Mouse (Mus musculus): Measurements from ENCODE around the gene Enox1. TPM values are rescaled to one million over a fixed set of nuclear protein-coding genes. Genes with fewer than 3 reads are reported as not detected.

Enox1 gene
- total RNA-seq, 2 experiments from 2014 or later, result 36.4 to 62.3 TPM

DNA sequence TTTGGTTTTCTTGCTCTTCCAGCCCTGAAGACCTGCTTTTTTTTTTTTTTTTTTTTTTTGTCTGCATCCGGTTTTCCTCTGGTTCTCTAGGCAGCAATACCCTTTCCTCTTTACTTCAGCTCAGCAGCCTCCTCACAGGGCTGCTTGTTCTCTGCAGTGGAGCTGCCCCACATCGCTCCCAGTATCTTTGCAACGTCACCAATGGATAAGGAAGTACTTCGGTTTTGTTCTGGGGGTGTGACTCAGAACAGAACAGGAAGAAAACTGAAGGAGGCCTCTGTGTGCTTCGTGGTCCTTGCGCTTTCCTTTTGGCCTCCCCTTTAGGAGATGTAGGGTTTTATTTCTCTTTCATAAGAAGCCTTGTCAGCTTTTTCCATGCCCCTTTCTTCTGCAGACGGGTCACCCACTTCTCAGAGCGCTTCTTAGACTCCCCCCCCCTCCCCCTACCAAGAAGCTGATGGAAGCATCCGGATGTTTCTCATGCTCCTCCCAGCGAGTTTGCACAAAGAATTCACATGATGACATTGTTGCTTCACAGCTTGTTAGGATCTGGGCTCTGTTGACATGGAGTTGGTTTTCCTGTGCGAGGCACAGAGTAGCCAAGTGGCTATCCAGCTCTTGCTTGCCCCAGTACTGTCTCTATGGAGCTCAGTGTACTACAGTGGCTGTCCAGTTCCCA is 187.2 kb downstream of the Enox1 start:
- intact Hi-C loops (cut with DNase I), result no loop called here
- no peak for DNase-seq (ENCODE audit: low spot score in 2 of 2)

DNA sequence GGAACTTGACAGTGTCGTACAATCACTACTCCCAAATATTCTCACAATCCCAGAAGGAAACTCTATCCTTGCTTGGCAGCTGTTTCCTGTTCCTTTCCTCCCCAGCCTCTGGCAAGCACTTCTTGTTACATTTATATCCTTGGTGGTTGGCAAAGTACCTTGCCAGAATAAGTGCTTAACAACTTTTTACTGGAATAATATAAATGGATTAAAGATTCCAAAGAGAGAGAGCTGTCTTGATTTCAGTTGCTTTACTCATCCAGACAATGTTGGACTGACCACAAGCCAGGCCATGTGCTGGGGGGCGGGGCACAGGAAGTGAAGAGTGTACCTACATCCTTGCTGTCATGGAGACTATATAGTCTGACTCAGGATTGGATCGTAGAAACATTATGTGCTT is 189.7 kb downstream of the Enox1 start:
- intact Hi-C loops (cut with DNase I), result no loop called here
- peak in 1 of 2 experiments; percentile 41 for DNase-seq (ENCODE audit: low spot score in 2 of 2)

DNA sequence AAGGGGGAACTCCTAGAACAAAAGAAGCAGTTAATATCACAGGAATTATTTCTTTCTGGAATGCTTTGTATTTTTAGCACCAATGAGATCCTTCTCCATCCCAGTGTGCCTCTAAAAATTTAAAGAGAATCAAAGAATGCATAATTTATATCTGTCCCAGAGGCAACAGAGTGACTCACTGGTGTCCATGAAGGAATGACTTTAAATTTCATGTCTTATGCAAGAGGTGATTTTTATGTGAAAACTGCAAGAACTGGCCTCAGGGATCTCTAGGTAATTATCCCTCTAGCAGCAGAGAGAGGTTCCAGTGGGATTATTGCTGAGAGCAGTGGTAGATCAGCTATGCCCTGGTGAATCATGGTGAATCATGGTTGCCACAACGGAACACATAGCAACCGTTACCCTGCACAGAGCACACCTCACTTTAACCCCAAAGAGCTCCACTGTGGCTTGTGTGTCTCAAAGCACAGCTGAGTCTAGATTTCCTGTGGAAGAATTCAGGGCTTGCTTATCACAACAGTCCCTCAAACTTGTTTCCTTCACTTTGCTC is 195.3 kb downstream of the Enox1 start:
- DNase-seq (ENCODE audit: low spot score in 2 of 2), result no peak
- intact Hi-C loops (cut with DNase I), result no loop called here

DNA sequence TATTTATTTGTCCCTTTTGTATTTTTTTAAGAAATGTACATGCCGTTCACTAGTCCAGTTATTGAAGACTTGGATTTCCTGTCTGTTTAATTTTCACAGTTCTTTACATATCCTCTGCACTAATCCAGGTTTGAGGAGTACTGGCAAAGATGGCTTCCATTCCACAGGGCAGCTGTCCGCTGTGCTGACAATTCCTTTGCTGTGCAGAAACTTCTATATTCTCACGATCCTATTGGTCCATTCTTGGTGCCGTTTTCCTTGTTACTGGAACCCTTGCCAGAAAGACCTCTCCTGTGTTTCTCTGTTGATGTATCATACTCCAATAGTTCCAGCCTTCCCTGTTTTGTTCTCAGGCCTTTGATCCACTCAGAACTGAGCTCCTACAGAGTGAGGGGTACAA is 206.1 kb downstream of the Enox1 start:
- intact Hi-C loops (cut with DNase I), result no loop called here
- no peak for DNase-seq (ENCODE audit: low spot score in 2 of 2)

DNA sequence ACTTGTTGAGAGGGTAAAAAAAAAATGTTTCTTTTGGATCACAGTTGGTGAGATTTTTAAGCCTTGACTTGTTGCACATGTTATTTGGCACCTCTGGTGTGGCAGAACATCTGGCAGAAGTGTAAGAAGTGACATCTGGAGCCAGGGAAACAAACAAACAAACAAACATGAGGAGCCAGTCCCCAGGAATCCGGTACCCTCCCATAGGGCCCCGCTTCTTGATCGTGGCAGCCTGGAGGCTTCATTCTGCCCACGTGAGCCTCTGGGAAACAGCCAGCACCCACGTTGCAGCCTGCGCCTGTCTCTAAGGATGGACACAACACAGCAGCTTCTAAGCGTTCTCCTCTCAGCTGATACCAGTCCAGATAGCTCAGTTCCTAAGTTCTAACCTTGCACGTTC is 211.8 kb downstream of the Enox1 start:
- DNase-seq (ENCODE audit: low spot score in 2 of 2), result no peak
- intact Hi-C loops (cut with DNase I), result no loop called here

DNA sequence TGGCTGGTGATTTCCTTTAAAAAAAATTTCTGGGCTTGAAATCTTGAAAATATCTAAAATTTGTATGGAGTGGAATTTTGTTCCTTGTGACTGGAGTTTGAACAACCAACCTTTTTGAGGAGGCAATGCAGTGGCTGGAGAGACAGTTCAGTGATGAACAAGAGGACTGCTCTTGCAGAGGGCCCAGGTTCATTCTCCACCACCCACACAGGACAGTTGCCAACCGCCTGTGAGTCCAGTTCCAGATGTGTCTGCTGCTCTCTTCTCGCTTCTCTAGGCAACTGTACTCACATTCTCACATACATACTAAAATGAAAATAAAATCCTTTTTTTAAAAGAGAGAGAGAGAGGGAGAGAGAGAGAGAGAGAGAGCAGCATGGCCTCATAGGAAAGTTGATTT is 212.5 kb downstream of the Enox1 start:
- DNase-seq (ENCODE audit: low spot score in 2 of 2), result no peak
- intact Hi-C loops (cut with DNase I), result no loop called here

DNA sequence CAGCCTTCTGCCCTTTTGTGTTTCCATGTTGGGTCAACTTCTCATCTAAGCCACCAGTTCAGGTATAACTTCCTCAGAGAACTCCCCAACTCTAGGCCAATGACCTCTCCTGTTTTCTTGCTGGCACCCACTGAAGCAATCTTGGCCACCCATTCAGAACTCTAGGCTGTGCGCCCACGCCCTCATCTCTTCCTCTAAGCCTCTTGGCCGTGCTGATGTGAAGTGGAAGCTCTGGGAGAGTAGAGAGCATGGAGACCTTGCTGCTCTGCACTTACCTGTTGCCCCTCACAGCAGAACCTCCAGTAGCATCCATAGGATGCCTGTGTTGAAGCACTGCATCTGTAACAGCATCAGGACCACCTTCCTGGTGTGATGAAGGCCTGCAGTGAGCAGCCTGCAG is 214.0 kb downstream of the Enox1 start:
- DNase-seq (ENCODE audit: low spot score in 2 of 2), result no peak
- intact Hi-C loops (cut with DNase I), result no loop called here

DNA sequence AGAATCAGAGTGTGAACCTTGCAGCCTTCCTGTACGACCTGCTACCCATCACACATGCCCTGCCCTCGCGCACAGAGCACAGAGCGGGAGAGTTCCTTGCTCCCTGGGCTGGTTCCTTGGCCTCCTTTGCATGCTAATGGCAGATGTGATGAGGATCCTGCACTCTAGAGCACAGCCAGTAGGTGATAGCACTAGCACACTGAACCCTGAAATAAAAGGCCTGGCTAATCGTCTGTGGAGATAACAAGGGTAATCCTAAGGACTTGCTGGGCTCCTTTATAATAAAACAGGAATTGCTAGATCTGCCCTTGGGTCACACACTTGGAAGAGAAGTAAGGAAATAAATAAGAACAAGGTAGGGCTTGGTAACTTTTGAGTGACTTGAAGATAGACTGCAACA is 215.4 kb downstream of the Enox1 start:
- intact Hi-C loops (cut with DNase I), result no loop called here
- DNase-seq (ENCODE audit: low spot score in 2 of 2), result no peak

DNA sequence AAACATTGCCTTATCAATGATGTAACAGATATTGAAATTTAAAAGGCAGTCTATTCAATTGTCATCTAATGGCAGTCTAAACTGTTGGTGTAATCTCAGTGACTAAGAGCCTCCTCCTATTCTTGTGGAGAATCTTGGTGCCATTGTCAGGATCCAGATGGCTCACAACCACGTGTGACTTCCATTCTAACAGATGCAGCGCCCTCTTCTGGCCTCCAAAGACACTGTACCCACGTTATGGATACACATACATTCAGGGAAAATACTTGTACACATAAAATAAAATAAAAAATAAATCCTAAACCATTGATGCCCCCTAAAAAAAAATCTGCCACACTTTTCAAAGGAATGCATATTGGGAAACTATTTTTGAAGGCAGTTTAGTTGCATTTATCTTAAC is 216.6 kb downstream of the Enox1 start:
- no peak for DNase-seq (ENCODE audit: low spot score in 2 of 2)
- intact Hi-C loops (cut with DNase I), result no loop called here

DNA sequence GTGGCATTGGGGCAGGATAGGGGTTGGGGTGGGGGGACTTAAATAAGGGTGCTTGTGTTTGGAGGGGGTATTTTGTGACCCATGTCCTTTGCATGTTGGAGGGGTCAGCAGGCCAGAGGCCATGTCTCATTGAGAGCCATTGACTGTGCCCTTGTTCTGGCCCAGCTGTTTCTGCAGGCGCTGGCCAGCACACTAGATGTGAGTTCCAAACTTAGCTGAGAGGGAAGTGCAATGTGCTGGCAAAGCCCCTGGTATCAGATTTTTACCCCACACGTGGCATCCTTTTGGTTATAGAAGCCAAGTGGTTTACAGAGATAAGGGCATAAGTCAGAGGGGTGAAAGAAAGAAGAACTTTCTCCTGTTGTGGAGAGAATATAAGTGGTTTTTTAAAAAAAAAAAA is 218.5 kb downstream of the Enox1 start:
- intact Hi-C loops (cut with DNase I), result no loop called here
- DNase-seq (ENCODE audit: low spot score in 2 of 2), result no peak

DNA sequence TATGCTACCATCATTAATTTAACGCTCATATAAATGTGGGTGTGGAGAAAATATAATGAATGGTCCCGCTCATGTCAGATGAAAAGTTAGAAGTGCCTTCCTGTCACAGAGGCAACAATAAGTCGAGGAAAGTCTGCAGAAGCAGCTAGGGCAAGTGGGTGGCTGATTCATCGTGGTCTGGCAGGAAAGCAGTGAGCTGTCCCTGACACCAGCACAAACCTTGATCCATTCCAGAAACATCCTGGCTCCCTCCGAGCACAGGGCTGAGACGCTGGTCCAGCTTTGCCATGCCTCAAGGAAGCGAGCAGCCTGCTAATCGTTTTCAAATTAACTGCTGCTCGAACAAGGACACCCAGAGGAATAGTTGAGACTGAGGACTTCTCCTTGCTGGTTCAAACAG is 219.1 kb downstream of the Enox1 start:
- intact Hi-C loops (cut with DNase I), result no loop called here
- DNase-seq (ENCODE audit: low spot score in 2 of 2), result no peak

DNA sequence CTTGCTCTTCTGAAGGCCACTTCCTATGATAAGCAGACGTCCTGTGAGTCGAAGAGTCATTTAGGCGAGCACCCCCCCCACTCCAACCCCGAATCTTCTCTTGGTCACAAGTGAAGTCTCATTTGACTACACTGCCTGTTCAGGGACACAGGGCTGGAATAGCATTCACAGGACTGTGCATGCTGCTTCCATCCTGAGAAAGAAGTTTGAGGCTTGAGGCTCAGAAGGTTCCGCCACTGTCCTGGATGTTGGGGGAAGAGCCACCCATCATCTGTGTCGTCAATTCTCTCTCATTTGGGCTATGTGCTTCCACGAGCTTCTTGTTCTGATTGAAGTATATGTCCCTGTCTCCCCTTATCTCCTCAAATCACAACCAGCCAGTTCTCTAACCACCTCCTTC is 220.2 kb downstream of the Enox1 start:
- intact Hi-C loops (cut with DNase I), result no loop called here
- DNase-seq (ENCODE audit: low spot score in 2 of 2), result no peak

DNA sequence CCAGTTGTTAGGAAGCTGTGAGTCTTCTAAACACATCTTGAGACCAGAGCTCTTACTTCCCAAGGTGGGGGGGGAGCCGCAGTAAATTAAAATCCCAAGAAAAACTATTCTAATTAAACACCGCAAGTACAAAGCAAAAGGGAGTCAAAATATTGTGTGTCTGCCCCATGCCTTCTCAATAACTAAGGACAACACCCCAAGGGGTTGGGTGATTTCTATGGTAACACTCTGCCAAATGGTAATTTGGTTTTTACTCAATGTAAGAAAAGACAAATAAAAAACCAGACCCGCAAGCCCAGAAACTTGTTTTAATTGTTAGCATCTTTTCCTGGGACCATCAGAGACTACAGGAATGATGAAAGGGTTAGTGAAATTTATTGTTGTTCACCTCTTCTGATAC is 220.9 kb downstream of the Enox1 start:
- DNase-seq (ENCODE audit: low spot score in 2 of 2), result no peak
- intact Hi-C loops (cut with DNase I), result no loop called here

DNA sequence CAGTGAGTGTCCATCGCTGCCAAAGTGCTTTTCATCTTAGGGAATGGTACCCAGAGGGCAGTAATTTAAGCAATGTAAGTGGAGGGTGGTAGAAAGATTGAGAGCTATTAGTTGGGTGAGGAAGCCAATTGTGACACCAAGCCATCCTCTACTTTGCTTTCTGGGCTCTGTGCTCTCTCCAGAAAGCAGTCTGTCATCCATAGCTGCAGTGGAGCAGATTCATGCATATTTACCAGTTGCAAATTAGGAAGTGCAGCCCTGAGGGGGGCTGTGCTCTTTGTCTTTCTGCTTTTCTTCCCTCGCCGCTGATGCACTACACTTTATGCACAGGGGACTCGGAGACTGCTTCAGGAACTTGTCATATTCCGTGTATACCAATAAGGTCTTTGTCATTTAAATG is 221.3 kb downstream of the Enox1 start:
- DNase-seq (ENCODE audit: low spot score in 2 of 2), result no peak

DNA sequence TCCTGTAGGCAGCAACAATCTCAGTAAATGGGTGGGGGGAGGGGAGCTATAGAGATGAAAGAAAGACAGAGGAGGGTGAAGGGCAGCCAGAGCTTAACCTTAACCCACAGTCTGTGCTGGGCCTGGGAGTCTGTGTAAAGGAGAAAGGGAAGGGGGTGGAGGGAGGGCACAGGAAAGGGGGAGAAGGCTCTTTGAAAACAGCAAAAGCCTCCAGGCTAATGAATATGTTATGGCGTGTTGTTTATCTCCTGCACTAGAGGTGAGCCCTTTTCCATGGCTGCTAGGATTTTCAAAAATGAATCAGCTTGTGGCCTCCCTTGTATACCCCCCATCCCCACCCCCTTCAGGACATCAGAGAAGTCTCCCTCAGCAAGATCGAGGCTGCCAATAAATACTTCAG is 225.0 kb downstream of the Enox1 start:
- DNase-seq (ENCODE audit: low spot score in 2 of 2), result no peak
- intact Hi-C loops (cut with DNase I), result no loop called here

More for the DNA sequence above, 221.3 kb downstream of the Enox1 start:
- intact Hi-C loops (cut with DNase I), result no loop called here

DNA sequence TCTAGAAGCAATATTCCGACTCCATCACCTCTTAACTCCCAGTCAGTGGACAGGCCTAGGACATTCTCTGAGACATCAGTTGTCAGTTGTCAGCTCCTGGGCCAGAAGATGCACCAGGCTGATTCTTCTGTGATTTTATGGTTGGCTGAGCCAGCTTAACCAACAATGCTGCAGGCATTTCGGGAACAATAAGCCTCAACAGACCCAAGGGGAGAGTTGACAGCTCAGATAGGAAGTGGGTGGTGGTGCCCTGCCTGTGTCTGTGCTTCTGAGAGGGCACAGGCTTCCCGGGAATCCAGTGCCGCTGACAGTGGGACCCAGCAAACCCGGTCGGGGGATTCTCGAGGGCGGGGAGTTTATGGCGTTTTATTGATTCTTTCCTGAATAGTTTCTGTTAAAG is 229.1 kb downstream of the Enox1 start:
- intact Hi-C loops (cut with DNase I), result no loop called here
- DNase-seq (ENCODE audit: low spot score in 2 of 2), result no peak

DNA sequence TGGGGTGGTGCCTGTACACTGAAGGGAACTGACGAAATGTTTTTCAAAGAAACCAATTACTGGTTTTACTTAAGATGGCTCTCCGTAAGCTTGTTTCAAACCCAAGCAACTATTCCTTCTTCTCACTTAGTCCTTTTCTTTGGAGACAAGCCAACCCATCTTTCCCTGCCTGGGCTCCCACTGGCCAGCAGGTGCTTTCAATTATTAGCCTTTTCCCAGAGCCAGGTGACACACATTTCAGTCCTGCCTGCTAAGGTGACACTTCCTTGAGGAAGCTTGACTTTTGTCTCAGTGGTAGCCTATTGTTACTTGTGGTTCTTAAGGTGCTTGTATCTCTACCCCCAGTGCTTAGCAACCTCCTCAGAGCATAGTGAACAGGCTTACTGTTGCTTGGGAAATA is 231.3 kb downstream of the Enox1 start:
- DNase-seq (ENCODE audit: low spot score in 2 of 2), result no peak
- intact Hi-C loops (cut with DNase I), result no loop called here

DNA sequence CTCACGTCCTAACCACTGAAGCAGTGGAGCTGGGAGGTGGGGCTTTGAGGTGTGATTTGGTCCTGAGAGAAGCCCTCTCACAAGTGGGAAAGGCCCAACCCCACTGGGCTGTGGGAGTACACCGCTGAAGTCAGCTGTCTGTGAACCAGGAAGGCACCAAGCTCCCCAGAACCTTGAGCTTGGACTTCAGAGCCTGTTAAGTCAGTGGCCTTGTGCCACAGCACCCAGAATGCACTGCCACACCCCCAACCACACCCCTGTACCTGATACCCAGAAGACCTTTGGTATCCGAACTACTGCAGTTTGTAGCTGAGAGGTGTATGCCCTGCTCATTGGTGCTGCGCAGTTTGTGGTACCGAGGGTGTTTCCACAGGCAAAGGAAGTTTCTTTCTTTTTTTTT is 232.7 kb downstream of the Enox1 start:
- intact Hi-C loops (cut with DNase I), result no loop called here
- no peak for DNase-seq (ENCODE audit: low spot score in 2 of 2)

DNA sequence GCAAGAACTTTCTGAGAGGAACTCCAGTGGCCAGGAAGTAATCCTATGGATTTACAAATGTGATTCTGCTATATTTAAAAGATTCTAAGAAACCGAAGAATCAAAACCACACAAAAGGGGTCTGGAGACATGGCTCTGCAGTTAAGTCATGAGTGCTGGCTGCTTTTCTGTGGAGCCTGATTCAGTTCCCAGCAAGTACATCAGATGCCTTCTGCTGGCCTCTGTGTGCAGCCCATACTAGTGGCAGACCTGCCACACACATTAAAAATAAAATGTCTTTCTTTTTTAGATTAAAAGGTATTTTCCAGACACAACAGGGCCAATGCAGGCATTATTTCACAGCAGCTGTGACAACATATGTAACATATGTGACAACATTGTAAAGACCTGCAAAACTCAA is 235.9 kb downstream of the Enox1 start:
- no peak for DNase-seq (ENCODE audit: low spot score in 2 of 2)
- intact Hi-C loops (cut with DNase I), result no loop called here

DNA sequence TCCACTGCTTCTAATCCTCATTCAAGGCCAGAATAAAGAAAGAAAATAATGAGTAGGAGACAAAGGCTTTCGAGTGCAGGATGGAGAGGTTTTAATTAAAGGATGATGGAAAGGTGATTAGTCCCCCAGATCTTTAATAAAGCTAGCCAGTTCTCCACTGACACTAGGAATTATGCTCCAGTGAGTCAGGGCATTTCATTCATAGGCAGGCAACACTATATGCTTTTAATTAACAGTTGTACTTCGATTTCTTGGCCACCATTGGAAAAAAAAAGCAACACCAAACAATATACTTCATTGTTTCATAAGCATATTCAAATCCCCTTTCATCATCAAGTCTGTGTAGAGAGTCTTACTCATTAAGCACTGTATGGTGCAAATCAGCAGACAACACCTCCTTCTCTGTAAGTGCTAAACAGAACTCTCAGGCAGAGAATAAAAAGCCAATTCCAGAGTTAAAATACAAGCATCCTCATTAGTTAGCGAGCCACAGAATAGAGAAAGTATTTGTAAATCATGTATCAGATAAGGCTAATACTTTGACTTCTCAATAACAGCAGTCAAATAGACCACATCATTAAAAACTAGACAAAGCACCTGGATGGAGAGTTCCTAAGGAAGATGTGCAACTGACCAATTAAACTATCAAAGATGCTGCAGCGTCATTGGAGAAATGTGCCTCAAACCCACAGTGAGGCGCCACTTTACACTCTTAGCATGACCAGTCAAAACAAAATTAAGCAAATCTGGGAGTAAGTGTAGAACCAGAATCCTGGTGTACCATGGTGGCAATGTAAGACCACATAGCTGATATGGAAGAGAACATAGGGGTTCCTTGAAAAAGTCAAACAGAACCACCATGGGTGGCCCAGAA is 249.9 kb downstream of the Enox1 start:
- no peak for DNase-seq (ENCODE audit: low spot score in 2 of 2)
- intact Hi-C loops (cut with DNase I), result no loop called here

DNA sequence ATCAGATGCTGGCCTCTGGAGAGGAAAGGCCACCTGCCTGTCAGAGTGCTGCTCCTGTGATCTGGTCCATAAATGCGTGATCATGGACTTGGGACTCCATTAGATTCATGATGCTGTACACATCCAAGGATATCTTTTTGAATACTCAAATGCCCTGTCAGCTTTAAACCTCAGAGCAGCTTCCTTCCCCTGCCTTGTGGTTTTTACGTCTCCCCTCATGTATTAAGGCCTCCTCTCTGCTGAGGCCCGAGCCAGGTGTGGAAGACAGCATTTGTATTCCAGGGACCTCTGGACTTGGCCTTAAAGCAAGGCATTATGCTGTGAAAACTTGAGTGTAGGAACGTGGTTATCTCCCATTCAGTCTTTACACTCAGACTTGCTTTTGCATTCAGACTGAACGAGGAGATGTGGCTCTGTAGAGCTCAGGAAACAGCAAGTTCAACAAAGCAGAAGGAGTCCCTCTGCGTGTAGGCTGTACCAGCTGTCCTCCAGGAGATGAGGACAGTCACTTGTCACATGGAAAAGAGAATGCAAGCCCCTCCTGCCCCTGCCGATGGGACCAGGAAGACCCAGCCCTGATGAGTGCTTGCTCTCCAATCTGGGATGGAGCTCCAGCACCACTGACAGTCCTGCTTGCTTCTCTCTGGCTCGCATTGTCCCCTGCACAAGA is 252.8 kb downstream of the Enox1 start:
- intact Hi-C loops (cut with DNase I), result no loop called here

More for the DNA sequence above, 252.8 kb downstream of the Enox1 start:
- DNase-seq (ENCODE audit: low spot score in 2 of 2), result no peak
